Mouse (Mus musculus) cerebellum, adult 2 months (tissue): ENCODE data around the gene Olfr1471.
"Not testable (repeated sequence)": the region's sequence is repeated elsewhere in the genome, so short reads cannot be mapped to it uniquely, and the experiment has no call there.

ENCODE experiments used
- CTCF ChIP-seq: fragments of 200-500 bp; IDR thresholded peaks from 2 replicates; pipeline ENCODE4 v1.5.1; 2011; ENCODE audit warnings: low read depth, mild to moderate bottlenecking, control low read depth, low read length, moderate library complexity, borderline replicate concordance; ENCODE audit not compliant: insufficient read depth
- POLR2A ChIP-seq: fragments of 200-500 bp; IDR thresholded peaks from 2 replicates; pipeline ENCODE4 v1.6.1; 2011; ENCODE audit warnings: low read length, control low read depth, borderline replicate concordance; ENCODE audit not compliant: insufficient read depth

DNA sequence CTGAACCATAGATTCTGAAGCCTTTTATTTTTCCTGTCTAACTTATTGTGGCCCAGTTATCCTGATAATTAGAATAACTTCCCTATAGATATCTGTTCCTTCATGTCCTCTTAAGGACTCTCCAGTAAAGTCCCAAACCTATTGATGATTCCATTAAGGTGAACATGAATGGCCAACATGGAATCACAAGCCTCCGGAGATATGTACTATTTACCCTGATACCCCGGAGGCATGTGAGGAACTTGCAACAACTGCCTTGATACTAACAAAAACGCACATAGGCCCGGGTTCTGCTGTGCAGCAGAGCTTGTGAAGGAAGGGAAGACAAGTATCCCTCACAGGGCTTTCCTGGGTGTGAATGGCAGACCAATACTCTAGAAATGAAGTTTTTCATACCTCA, 26.1 kb downstream of the Olfr1471 start, which contains the start of gene Olfr1474:
- not testable (repeated sequence) for TF ChIP-seq POLR2A, CTCF
